Mouse (Mus musculus): ENCODE results near the gene Olfr497.

Olfr497 gene

DNA sequence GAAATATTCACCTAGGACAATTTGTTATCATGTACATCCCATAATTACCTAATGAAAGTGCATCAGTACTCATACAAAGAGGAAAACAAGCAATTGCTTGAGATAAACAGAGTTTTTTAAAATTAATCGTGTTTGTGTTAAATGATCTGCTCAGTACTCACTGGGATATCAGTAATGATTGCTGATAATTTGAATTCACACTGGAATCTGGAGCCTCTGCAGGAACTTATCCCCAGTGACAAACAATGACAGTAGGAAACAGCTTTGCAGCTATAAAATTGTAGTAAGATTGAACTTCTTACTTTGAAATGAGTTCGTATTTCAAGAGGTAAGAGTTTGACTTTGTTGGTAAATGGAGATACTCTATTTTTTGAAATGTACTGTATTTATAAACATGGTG, at the start of gene Olfr497:
Olfr497 (plus strand) TSS at position 301 of the 400 bp plus-strand sequence.
- DNase-seq = no peak

DNA sequence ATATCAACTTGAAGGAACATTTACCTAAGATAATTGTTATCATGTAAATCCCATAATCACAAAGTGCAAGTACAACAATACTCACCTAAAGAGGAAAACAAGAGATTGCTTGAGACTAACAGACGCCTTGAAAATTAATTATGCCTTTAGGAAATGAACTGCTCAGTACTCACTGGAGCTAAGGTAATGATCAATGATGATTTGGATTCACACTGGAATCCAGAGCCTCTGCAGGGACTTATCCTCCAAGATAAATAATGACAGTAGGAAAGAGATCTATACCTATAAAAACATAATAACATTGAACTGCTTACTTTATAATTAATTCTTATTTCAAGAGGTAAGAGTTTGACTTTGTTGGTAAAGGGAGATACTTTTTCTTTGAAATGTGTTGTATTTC, 27.4 kb upstream of the Olfr497 start, which contains the start of gene Olfr495:
Olfr495 (plus strand) TSS at position 301 of the 400 bp plus-strand sequence.
- DNase-seq = no peak

DNA sequence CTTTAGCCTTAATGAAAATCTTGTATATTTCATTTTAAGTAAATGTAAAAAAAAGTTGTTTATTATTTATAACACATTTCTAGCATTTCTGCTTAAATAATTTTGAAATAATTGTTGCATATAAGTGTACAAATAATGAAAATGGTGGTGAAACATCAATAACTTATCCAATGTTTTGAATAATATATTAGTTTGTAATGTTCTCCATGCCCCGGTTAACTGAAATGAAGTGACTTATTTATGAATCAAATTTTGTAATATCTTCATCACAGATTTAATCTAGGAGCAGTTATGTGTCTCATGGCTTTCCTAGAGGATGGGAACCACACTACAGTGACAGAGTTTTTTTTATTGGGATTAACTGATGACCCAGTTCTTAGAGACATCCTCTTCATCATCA, 44.8 kb downstream of the Olfr497 start, which contains the start of gene Olfr498:
Olfr498 (plus strand) TSS at position 301 of the 400 bp plus-strand sequence.
- no peak for DNase-seq

Measured in lung, postnatal 36 days (tissue).